Mouse (Mus musculus) kidney, postnatal 0 days (tissue): ENCODE data around the gene Ntn3. TPM values are rescaled to one million over a fixed set of nuclear protein-coding genes. Genes with fewer than 3 reads are reported as not detected.

Source experiments
- ATAC-seq: fragments of 200-750 bp; cut with Nextera tagmentation; replicated peaks from 2 replicates; pipeline ENCODE4 v1.8.0; 2017; ENCODE audit warnings: low read depth, moderate number of reproducible peaks, moderate TSS enrichment, moderate library complexity; ENCODE audit not compliant: low FRiP score
- DNase-seq: peaks from one replicate; pipeline ENCODE4 v3.0.0-alpha.2; 2016; ENCODE audit warnings: low spot score
- H3K27ac ChIP-seq: fragments of 300-500 bp; sonication (generic); 2 replicates; pipeline ENCODE4 v1.5.1; 2014; ENCODE audit warnings: mild to moderate bottlenecking
- H3K27me3 ChIP-seq: fragments of 300-500 bp; sonication (generic); 2 replicates; pipeline ENCODE4 v1.6.1; 2014; ENCODE audit warnings: low read length, mixed read lengths; ENCODE audit not compliant: insufficient read depth
- H3K36me3 ChIP-seq: fragments of 300-500 bp; sonication (generic); 2 replicates; pipeline ENCODE4 v1.6.1; 2014; ENCODE audit warnings: low read length, mixed read lengths; ENCODE audit not compliant: insufficient read depth
- H3K4me1 ChIP-seq: fragments of 300-500 bp; sonication (generic); replicated peaks from 2 replicates; pipeline ENCODE4 v1.6.1; 2014; ENCODE audit warnings: antibody characterized with exemption, low read length, mixed read lengths; ENCODE audit not compliant: insufficient read depth
- H3K4me2 ChIP-seq: fragments of 300-500 bp; sonication (generic); 2 replicates; pipeline ENCODE4 v1.6.1; 2014; ENCODE audit warnings: mild to moderate bottlenecking, low read length, moderate library complexity, mixed read lengths
- H3K4me3 ChIP-seq: fragments of 300-500 bp; sonication (generic); replicated peaks from 2 replicates; pipeline ENCODE4 v1.5.1; 2014; ENCODE audit warnings: low read depth, low read length
- H3K9ac ChIP-seq: fragments of 300-500 bp; sonication (generic); 2 replicates; pipeline ENCODE4 v1.6.1; 2014; ENCODE audit warnings: low read depth, low read length
- H3K9me3 ChIP-seq: fragments of 300-500 bp; sonication (generic); replicated peaks from 2 replicates; pipeline ENCODE4 v1.6.1; 2016; ENCODE audit warnings: low read length, inconsistent platforms, mixed read lengths
- CTCF ChIP-seq: IDR thresholded peaks from 2 replicates; pipeline ENCODE4 v1.5.1; 2016; ENCODE audit warnings: antibody characterized with exemption, low read depth, mild to moderate bottlenecking, moderate library complexity
- WGBS: fragments of 180-500 bp; shearing (Covaris S2); extraction: QIAGEN DNeasy Blood & Tissue Kit; methylation state at CpG from one replicate; pipeline ENCODE4 v1.1.7; 2014; 5-methylcytosine and 5-hydroxymethylcytosine counted together
- polyA plus RNA-seq: library from polyadenylated mRNA; unstranded; fragments of >200 nt; fragmentation: Nextera tagmentation; extraction: Ambion mirVana; gene quantifications from 2 replicates; pipeline ENCODE4 v1.2.1, GENCODE M21; 2015

Gene Ntn3
- polyA plus RNA-seq, 1 experiment from 2014 or later, result 4.0 TPM

DNA sequence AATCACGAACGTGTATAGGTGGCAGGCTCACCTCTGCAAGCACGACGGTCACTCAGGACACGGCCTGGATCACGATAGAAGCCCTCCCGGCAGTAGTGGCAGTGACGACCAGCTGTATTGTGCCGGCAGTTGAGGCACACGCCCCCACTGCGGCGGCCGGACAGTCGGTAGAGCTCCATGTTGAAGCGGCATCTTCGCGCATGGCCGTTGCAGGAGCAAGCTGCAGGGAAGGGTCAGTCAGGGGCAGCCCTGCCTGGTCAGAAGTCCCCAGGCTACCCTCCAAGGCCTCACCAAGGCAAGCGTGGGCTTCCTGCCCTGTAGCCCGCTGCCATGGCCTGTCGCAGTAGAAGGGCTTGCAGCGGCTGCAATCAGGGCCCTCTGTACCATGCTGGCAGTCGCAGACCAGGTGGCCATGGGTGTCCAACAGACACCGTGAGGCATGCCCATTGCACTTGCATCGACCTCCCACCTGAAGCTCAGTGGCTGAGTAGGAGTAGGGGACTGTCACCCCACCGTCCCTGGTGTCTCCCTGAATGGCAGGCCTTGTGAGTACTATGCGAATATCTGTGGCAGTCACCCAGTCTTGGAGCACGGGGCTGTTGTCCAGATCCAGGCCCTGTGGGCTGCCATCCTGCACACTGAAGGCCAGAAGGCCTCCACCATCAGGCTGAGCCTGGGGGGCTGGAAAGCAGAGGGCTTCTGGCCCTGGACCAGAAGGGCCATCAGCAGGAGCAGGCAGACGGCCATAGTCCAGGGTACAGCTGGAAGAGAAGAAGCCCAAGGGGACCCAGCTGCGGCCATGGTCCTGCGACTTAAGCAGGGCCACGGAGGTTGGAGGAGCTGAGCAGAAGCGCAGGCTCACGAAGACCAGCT, 1.3 kb downstream of the Ntn3 start:
- Histone ChIP-seq H3K4me3 (peak overlapping the region; percentile 42), H3K9me3 (no peaks in the 10 kb centered on the region), H3K27me3 (peaks cover 3% of the 10 kb centered on the region; the same call in 1 of the 2 replicates), H3K4me2 (peak overlapping the region; percentile 87), H3K27ac (no peak overlapping the region), H3K4me1 (peaks cover 37% of the 10 kb centered on the region), H3K36me3 (no peaks in the 10 kb centered on the region), H3K9ac (peak overlapping the region; percentile 72; the same call in 1 of the 2 replicates)
- TF ChIP-seq CTCF, result no peak
- DNase-seq (no peak), ATAC-seq (no peak)
- 70% methylated on average over 34 of the region's 34 CpGs for WGBS

GRCm38 (mm10) chr17:24206451-24207351, 2.6 kb downstream of the Ntn3 start:
- Histone ChIP-seq H3K27ac (no peak overlapping the region), H3K4me2 (peak overlapping the region; percentile 97), H3K36me3 (no peaks in the 10 kb centered on the region), H3K9me3 (no peaks in the 10 kb centered on the region), H3K4me1 (peaks cover 33% of the 10 kb centered on the region), H3K27me3 (peaks cover 3% of the 10 kb centered on the region; the same call in 1 of the 2 replicates), H3K4me3 (peak overlapping the region; percentile 34), H3K9ac (peak overlapping the region; percentile 50; the same call in 1 of the 2 replicates)
- ATAC-seq (no peak), DNase-seq (peak; percentile 79)
- TF ChIP-seq CTCF, result peak; percentile 26; the same call in 1 of the 2 replicates
- WGBS, result 4% methylated on average over 62 of the region's 62 CpGs

GRCm38 (mm10) chr17:24205908-24206361, 3.4 kb downstream of the Ntn3 start:
- Histone ChIP-seq H3K9ac (peak overlapping the region; percentile 63; the same call in 1 of the 2 replicates), H3K9me3 (no peaks in the 10 kb centered on the region), H3K27me3 (peaks cover 3% of the 10 kb centered on the region; the same call in 1 of the 2 replicates), H3K27ac (no peak overlapping the region), H3K4me1 (peaks cover 33% of the 10 kb centered on the region), H3K4me2 (peak overlapping the region; percentile 97), H3K4me3 (peak overlapping the region; percentile 58), H3K36me3 (no peaks in the 10 kb centered on the region)
- DNase-seq (peak; percentile 61), ATAC-seq (peak; percentile 6; the same call in 1 of the 2 replicates)
- TF ChIP-seq CTCF, result no peak
- 9% methylated on average over 15 of the region's 15 CpGs for WGBS

GRCm38 (mm10) chr17:24205284-24205888, 3.9 kb downstream of the Ntn3 start, which contains the start of gene Tbc1d24:
Tbc1d24 (minus strand) TSS chr17:24205562.
- Histone ChIP-seq H3K9ac (peak within 1 kb of the TSS; percentile 63), H3K4me1 (peaks cover 33% of the 10 kb centered on the region), H3K27me3 (peaks cover 3% of the 10 kb centered on the region; the same call in 1 of the 2 replicates), H3K9me3 (no peaks in the 10 kb centered on the region), H3K36me3 (no peaks in the 10 kb centered on the region), H3K4me3 (peak within 1 kb of the TSS; percentile 58), H3K27ac (no peak within 1 kb of the TSS), H3K4me2 (peak within 1 kb of the TSS; percentile 97)
- under 1% methylated on average over 62 of the region's 65 CpGs for WGBS
- no peak for TF ChIP-seq CTCF
- ATAC-seq, result peak; percentile 58
- DNase-seq, result peak; percentile 92

- Histone ChIP-seq H3K9ac (peak overlapping the region; percentile 63), H3K9me3 (no peaks in the 10 kb centered on the region), H3K4me3 (peak overlapping the region; percentile 58), H3K4me2 (peak overlapping the region; percentile 97), H3K27ac (no peak overlapping the region), H3K36me3 (no peaks in the 10 kb centered on the region), H3K4me1 (peaks cover 34% of the 10 kb centered on the region), H3K27me3 (no peaks in the 10 kb centered on the region; the same call in 1 of the 2 replicates)
- DNase-seq (no peak), ATAC-seq (no peak)
- 5% methylated on average over 7 of the region's 7 CpGs for WGBS
- TF ChIP-seq CTCF, result no peak
Measured at GRCm38 (mm10) chr17:24204846-24205245, 4.5 kb downstream of the Ntn3 start.
